Mouse (Mus musculus): ENCODE data around the gene Cd47. TPM values are rescaled to one million over a fixed set of nuclear protein-coding genes. Genes with fewer than 3 reads are reported as not detected.

Gene Cd47
- total and polyA plus RNA-seq, 2 experiments from 2014 or later, result 38.9 to 235 TPM

- ATAC-seq (peak; percentile 83), DNase-seq (ENCODE audit: low spot score) (peak; percentile 70)
- Histone ChIP-seq H3K4me1 (ENCODE audit: insufficient read depth, low read length) (no peaks in the 10 kb centered on the region), H3K27ac (peak overlapping the region; percentile 97), H3K9ac (replicated peaks; ENCODE audit: low read length) (peak overlapping the region; percentile 94), H3K9me3 (ENCODE audit: low read length) (no peaks in the 10 kb centered on the region), H3K36me3 (ENCODE audit: insufficient read depth, low read length) (no peaks in the 10 kb centered on the region), H3K4me2 (ENCODE audit: low read depth, low read length) (peak overlapping the region; percentile 72), H3K27me3 (ENCODE audit: insufficient read depth, low read length) (no peaks in the 10 kb centered on the region), H3K4me3 (ENCODE audit: low read length) (peak overlapping the region; percentile 96)
- TF ChIP-seq CTCF (IDR thresholded peaks at IDR 0.05; ENCODE audit: low read depth), result no peak
- under 1% methylated on average over 30 of the region's 39 CpGs for WGBS
Measured at GRCm38 (mm10) chr16:49855836-49856503, 55.6 kb downstream of the Cd47 start.

- ATAC-seq (no peak), DNase-seq (ENCODE audit: low spot score) (peak; percentile 23)
- Histone ChIP-seq H3K36me3 (ENCODE audit: insufficient read depth, low read length) (no peaks in the 10 kb centered on the region), H3K9me3 (ENCODE audit: low read length) (no peaks in the 10 kb centered on the region), H3K4me1 (ENCODE audit: insufficient read depth, low read length) (no peaks in the 10 kb centered on the region), H3K27ac (peak overlapping the region; percentile 97), H3K4me3 (ENCODE audit: low read length) (peak overlapping the region; percentile 96), H3K27me3 (ENCODE audit: insufficient read depth, low read length) (no peaks in the 10 kb centered on the region), H3K9ac (replicated peaks; ENCODE audit: low read length) (peak overlapping the region; percentile 94), H3K4me2 (ENCODE audit: low read depth, low read length) (peak overlapping the region; percentile 72)
- no peak for TF ChIP-seq CTCF (IDR thresholded peaks at IDR 0.05; ENCODE audit: low read depth)
- 16% methylated on average over 8 of the region's 8 CpGs for WGBS
Measured at GRCm38 (mm10) chr16:49856661-49857060, 56.3 kb downstream of the Cd47 start.

- Histone ChIP-seq H3K9me3 (ENCODE audit: low read length) (no peaks in the 10 kb centered on the region), H3K4me2 (ENCODE audit: low read depth, low read length) (peak overlapping the region; percentile 72), H3K27me3 (ENCODE audit: insufficient read depth, low read length) (no peaks in the 10 kb centered on the region), H3K9ac (replicated peaks; ENCODE audit: low read length) (0 out of 2 replicates have a peak overlapping the region, but pooled peaks have one; percentile 28), H3K36me3 (ENCODE audit: insufficient read depth, low read length) (no peaks in the 10 kb centered on the region), H3K27ac (no peak overlapping the region), H3K4me3 (ENCODE audit: low read length) (peak overlapping the region; percentile 96), H3K4me1 (ENCODE audit: insufficient read depth, low read length) (no peaks in the 10 kb centered on the region)
- DNase-seq (ENCODE audit: low spot score), result peak; percentile 38
- no peak for ATAC-seq
- TF ChIP-seq CTCF (IDR thresholded peaks at IDR 0.05; ENCODE audit: low read depth), result no peak
- WGBS, result 39% methylated on average over 8 of the region's 8 CpGs
Measured at GRCm38 (mm10) chr16:49857504-49858160, 57.3 kb downstream of the Cd47 start.

- H3K9ac ChIP-seq (replicated peaks; ENCODE audit: low read length), result no peak overlapping the region
- H3K36me3 ChIP-seq (ENCODE audit: insufficient read depth, low read length), result no peaks in the 10 kb centered on the region
- peak overlapping the region; percentile 96 for H3K4me3 ChIP-seq (ENCODE audit: low read length)
- WGBS, result 68% methylated on average over 9 of the region's 9 CpGs
- H3K27me3 ChIP-seq (ENCODE audit: insufficient read depth, low read length), result no peaks in the 10 kb centered on the region
- TF ChIP-seq CTCF (IDR thresholded peaks at IDR 0.05; ENCODE audit: low read depth), result no peak
- H3K4me1 ChIP-seq (ENCODE audit: insufficient read depth, low read length), result no peaks in the 10 kb centered on the region
- ATAC-seq (no peak), DNase-seq (ENCODE audit: low spot score) (no peak)
- peak overlapping the region; percentile 72 for H3K4me2 ChIP-seq (ENCODE audit: low read depth, low read length)
- H3K9me3 ChIP-seq (ENCODE audit: low read length), result no peaks in the 10 kb centered on the region
- no peak overlapping the region for H3K27ac ChIP-seq
Measured at GRCm38 (mm10) chr16:49858161-49858906, 58.0 kb downstream of the Cd47 start.

GRCm38 (mm10) chr16:49858907-49859853, 58.8 kb downstream of the Cd47 start:
- H3K27ac ChIP-seq, result no peak overlapping the region
- H3K4me3 ChIP-seq (ENCODE audit: low read length), result no peak overlapping the region
- no peaks in the 10 kb centered on the region for H3K9me3 ChIP-seq (ENCODE audit: low read length)
- peak overlapping the region; percentile 72 for H3K4me2 ChIP-seq (ENCODE audit: low read depth, low read length)
- 80% methylated on average over 4 of the region's 4 CpGs for WGBS
- no peaks in the 10 kb centered on the region for H3K27me3 ChIP-seq (ENCODE audit: insufficient read depth, low read length)
- DNase-seq (ENCODE audit: low spot score), result no peak
- TF ChIP-seq CTCF (IDR thresholded peaks at IDR 0.05; ENCODE audit: low read depth), result no peak
- no peak for ATAC-seq
- no peak overlapping the region for H3K9ac ChIP-seq (replicated peaks; ENCODE audit: low read length)
- no peaks in the 10 kb centered on the region for H3K36me3 ChIP-seq (ENCODE audit: insufficient read depth, low read length)
- H3K4me1 ChIP-seq (ENCODE audit: insufficient read depth, low read length), result no peaks in the 10 kb centered on the region

GRCm38 (mm10) chr16:49861986-49862385, 61.7 kb downstream of the Cd47 start:
- no peak for DNase-seq (ENCODE audit: low spot score)
- 84% methylated on average over 1 of the region's 1 CpGs for WGBS
- Histone ChIP-seq H3K4me1 (ENCODE audit: insufficient read depth, low read length) (no peaks in the 10 kb centered on the region), H3K4me2 (ENCODE audit: low read depth, low read length) (no peak overlapping the region), H3K9ac (replicated peaks; ENCODE audit: low read length) (no peak overlapping the region), H3K9me3 (ENCODE audit: low read length) (0 out of 2 replicates have a peak, but pooled peaks cover 3% of the 10 kb centered on the region), H3K4me3 (ENCODE audit: low read length) (no peak overlapping the region), H3K27ac (no peak overlapping the region), H3K36me3 (ENCODE audit: insufficient read depth, low read length) (no peaks in the 10 kb centered on the region), H3K27me3 (ENCODE audit: insufficient read depth, low read length) (no peaks in the 10 kb centered on the region)
- ATAC-seq, result no peak
- TF ChIP-seq CTCF (IDR thresholded peaks at IDR 0.05; ENCODE audit: low read depth), result no peak

Measured in hindbrain, postnatal 0 days (tissue).